Mouse (Mus musculus): ENCODE measurements around the gene Vtcn1. TPM values are rescaled to one million over a fixed set of nuclear protein-coding genes. Genes with fewer than 3 reads are reported as not detected.

The Vtcn1 gene
- total RNA-seq, 2 experiments from 2014 or later, result 0.29 to 0.33 TPM

GRCm38 (mm10) chr3:100931332-100932076 is 106.2 kb downstream of the Vtcn1 start:
- Histone ChIP-seq H3K4me3 (no peak overlapping the region), H3K27ac (no peak overlapping the region)
- no peak for DNase-seq (ENCODE audit: extremely low spot score in 1 of 2, low spot score in 2 of 2)
- intact Hi-C loops (cut with DNase I), result no loop called here
- TF ChIP-seq CTCF (IDR thresholded peaks at IDR 0.05), result no peak

DNA sequence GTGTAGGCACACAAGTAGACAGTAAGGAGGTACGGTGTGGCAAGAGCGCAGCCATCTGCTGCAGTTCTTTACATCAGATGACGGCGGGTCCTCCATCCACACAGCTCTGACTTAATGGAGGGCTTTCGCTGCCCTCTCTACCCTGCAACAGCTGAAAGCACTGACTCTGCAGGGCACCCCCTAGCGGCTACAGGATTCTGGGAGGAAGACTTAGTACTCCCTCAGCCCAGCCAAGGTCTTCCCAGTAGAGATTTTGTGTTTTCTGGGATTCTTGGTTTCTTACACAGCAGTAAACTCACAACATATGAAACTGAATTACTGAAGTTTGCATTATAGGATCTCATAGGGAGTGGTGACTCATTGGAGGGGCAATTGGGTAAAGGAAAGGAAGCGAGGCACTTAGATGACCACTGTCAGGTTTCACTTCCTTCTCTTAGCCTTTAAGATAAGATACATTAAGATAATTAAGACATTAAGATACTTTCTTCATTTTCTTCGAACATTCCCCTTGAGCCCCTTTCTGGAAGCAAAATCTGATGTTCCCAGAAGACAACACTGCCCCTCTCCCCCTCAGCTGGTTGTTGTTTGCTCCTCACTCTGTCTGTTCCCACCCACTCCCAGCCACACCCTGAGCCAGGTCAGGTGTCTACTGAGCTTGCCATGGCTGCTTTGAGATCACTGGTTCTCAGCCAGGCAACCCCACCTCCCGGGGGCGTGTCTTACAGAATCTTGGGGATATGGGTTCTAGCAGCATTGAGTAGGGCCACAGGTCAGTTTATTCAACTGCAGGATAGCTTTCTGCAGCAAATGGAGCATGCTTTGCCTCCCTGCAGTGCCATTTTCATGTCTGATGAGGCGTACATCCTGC is 107.1 kb downstream of the Vtcn1 start:
- peak; percentile 41 for TF ChIP-seq CTCF (IDR thresholded peaks at IDR 0.05)
- DNase-seq (ENCODE audit: extremely low spot score in 1 of 2, low spot score in 2 of 2), result no peak
- Histone ChIP-seq H3K4me3 (no peak overlapping the region), H3K27ac (no peak overlapping the region)
- intact Hi-C loops (cut with DNase I), result no loop called here

GRCm38 (mm10) chr3:100935521-100935920 is 110.3 kb downstream of the Vtcn1 start:
- TF ChIP-seq CTCF (IDR thresholded peaks at IDR 0.05), result no peak
- Histone ChIP-seq H3K4me3 (no peak overlapping the region), H3K27ac (no peak overlapping the region)
- DNase-seq (ENCODE audit: extremely low spot score in 1 of 2, low spot score in 2 of 2), result no peak
- intact Hi-C loops (cut with DNase I), result no loop called here

- intact Hi-C loops (cut with DNase I), result no loop called here
- DNase-seq (ENCODE audit: extremely low spot score in 1 of 2, low spot score in 2 of 2), result no peak
- TF ChIP-seq CTCF (IDR thresholded peaks at IDR 0.05), result no peak
These were observed 110.9 kb downstream of the Vtcn1 start for GRCm38 (mm10) chr3:100936201-100936600.

DNA sequence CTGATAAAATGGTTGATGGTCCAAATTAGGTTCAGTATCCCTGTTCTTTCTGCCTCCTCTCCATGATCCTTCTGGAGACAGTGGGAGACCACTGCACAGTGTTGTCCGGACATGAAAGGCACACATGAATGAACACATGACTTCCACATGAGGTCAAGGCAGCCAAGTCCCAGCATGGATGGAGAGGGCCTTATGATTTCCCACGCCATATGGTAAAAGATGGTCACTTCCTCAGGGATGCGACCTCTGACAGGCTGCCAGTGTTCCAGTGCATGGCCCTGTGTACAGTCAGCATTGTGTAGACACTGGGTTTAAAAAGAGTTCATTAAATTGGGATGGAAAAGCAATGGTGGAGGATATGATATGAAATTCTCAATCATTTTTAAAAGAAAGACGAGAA is 113.0 kb downstream of the Vtcn1 start:
- H3K27ac ChIP-seq, result no peak overlapping the region
- no peak for DNase-seq (ENCODE audit: extremely low spot score in 1 of 2, low spot score in 2 of 2)
- H3K4me3 ChIP-seq, result no peak overlapping the region
- no peak for TF ChIP-seq CTCF (IDR thresholded peaks at IDR 0.05)
- intact Hi-C loops (cut with DNase I), result no loop called here

More at GRCm38 (mm10) chr3:100936201-100936600, 110.9 kb downstream of the Vtcn1 start:
- no peak overlapping the region for H3K4me3 ChIP-seq
- no peak overlapping the region for H3K27ac ChIP-seq

DNA sequence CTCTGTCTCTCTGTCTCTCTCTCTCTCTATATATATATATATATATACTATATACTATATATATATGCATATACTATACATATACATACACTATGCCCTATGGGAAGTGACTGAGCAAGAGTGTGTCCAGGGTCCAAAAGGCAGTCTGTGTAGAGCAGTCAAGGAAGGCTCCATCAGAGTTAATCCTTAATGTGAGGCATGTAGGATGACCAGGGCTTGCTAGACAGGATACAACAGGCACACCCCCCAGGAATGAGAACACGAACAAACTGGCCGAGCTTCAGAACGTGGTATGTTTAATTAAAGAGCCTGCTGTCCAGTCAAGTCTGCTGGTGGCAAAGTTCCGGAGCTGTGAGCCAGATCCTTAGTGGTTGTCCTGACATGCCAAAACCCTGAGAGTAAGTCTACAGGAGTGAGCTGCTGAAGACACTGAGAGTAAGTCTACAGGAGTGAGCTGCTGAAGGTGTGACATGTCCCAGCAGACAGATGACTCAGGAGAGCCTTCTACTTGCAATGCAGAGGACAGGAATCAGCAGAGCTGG is 115.3 kb downstream of the Vtcn1 start:
- TF ChIP-seq CTCF (IDR thresholded peaks at IDR 0.05), result no peak; the same call in none of the 2 replicates
- DNase-seq (ENCODE audit: extremely low spot score in 1 of 2, low spot score in 2 of 2), result no peak
- no peak overlapping the region for H3K27ac ChIP-seq
- intact Hi-C loops (cut with DNase I), result no loop called here
- no peak overlapping the region for H3K4me3 ChIP-seq

Other genes with a start within 250 kb of the Vtcn1 start
- 100 to 1,000 TPM; 166 to 170 TPM for gene Man1a2, start 140.0 kb upstream of the Vtcn1 start, total RNA-seq (2021)
- gene Trim45, start 96.7 kb downstream of the Vtcn1 start, total RNA-seq (2021), result 10 to 100 TPM; 11.7 to 11.9 TPM
- gene Ttf2, start 144.2 kb downstream of the Vtcn1 start, total RNA-seq (2021), result 1 to 10 TPM; 1.0 to 1.3 TPM
- under 1 TPM; 0.59 to 0.72 TPM for gene Cd101, start 204.1 kb downstream of the Vtcn1 start, total RNA-seq (2021)